Mouse (Mus musculus): Measurements from ENCODE around the gene Uckl1.

The Uckl1 gene

DNA sequence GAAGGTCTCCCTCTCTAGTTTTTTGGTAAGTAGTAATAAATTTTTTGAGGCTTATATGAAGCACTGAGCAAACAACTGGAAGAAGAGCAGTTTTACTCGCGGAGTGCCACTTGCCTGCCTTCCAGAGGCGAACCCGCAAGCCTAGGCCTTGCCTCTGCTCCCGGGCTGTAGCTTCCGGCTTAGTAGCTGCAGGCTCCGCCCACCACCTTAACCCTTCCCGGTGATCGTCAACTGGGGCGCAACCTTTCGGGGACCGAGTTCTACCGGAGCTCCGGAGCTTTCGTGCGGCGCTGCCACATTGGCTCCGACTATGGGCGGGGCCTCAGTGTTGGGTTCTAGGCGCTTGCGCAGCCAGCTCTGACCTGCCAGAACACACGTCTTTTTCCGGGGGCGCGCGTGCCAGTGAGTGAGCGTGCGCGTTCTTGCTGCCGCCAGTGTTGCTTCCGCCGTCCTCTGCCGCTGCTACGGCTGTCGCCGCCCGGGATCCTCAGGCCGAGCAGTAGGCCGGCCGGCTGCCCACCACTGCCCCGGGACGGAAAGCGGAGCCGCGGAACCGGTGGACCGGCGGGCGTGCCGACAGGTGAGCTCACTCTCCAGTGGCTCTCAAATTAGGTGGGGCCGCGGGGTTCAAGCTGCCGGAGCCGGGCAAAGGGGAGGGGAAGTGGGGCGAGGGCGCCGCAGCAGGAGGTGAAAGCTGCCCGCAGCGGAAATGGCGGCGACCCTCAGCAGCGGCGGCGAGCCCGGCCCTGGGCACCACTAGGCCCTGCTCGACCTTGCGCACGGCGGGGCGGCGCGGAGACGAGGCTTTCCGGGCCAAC, 64.4 kb downstream of the Uckl1 start, which contains the start of gene Dnajc5:
Gene Dnajc5, plus strand, starts transcription at position 368 of the 818 bp plus-strand sequence.
- DNase-seq (ENCODE audit: low read depth), result peak; percentile 99

DNA sequence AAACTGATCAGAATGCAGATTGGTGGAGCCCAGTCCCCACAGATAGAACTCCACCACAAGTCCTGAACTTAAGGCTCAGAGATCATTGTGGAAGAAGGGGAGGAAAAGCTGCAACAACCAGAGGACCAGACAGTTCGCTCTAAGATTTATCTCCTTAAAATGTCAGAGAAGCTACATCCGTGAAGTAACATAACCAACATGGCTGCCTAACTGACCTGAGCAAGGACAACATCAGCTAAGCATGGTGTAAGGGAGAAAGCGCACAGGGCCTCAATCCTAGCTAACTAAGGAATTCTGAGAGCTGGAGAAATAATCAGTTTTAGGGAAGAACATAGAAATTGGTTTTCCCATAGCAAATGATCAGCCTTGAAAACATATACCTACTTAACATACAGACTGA, 65.5 kb downstream of the Uckl1 start:
- DNase-seq (ENCODE audit: low read depth), result no peak

All from naive thymus-derived CD4-positive, alpha-beta T cell, adult 2 months (primary cell).